Mouse (Mus musculus) heart, adult 18-20 months (tissue): ENCODE results near the gene Tcea3. TPM values are rescaled to one million over a fixed set of nuclear protein-coding genes. Genes with fewer than 3 reads are reported as not detected.

ENCODE experiments used
- DNase-seq, 2 experiments: peaks; one replicate each; pipeline ENCODE4 v3.0.0; 2021 to 2022; ENCODE audit warnings: mixed read lengths in 1 of 2
- long read RNA-seq, 2 experiments: library from polyadenylated mRNA; stranded (forward); transcript quantifications; one replicate each; pipeline ENCODE4 v2.0.0; 2021
- total RNA-seq, 2 experiments: library from RNA; stranded (reverse); gene quantifications; 2 replicates each; pipeline ENCODE4 v1.2.3; 2021

Tcea3 gene
- 100 to 1,000 TPM; 126 to 148 TPM for total RNA-seq
- long read RNA-seq, experiment 1, transcript Tcea3-201 (11 exons, 1,251 nt) = major isoform, 167 of 230 reads
- long read RNA-seq, experiment 1, partial matches to known transcripts = 15 of 230 reads
- long read RNA-seq, experiment 1, other reads (novel, unspliced or antisense) = 48 of 230 reads
- long read RNA-seq, experiment 2, transcript Tcea3-201 (11 exons, 1,251 nt) = major isoform, 73 of 112 reads
- long read RNA-seq, experiment 2, partial matches to known transcripts = 14 of 112 reads
- long read RNA-seq, experiment 2, other reads (novel, unspliced or antisense) = 25 of 112 reads

- DNase-seq = peak; percentile 67 to 81
Observed at GRCm38 (mm10) chr4:136247729-136248463, at the start of gene Tcea3. Gene Tcea3 (plus strand): TSS chr4:136247729.

- no peak for DNase-seq
Observed at GRCm38 (mm10) chr4:136198846-136199245, 48.7 kb upstream of the Tcea3 start.

- peak; percentile 53 to 61 for DNase-seq
Observed at GRCm38 (mm10) chr4:136199562-136200292, 47.8 kb upstream of the Tcea3 start.

- peak; percentile 58 to 89 for DNase-seq
Observed at GRCm38 (mm10) chr4:136202509-136202908, 45.0 kb upstream of the Tcea3 start.

- no peak for DNase-seq
Observed at GRCm38 (mm10) chr4:136204775-136205174, 42.8 kb upstream of the Tcea3 start.

- DNase-seq = peak; percentile 97 to 98
Observed at GRCm38 (mm10) chr4:136206033-136206893, 41.3 kb upstream of the Tcea3 start, which contains the start of gene Asap3. Gene Asap3 (plus strand): TSS chr4:136206365.

GRCm38 (mm10) chr4:136206943-136207342, 40.6 kb upstream of the Tcea3 start:
- DNase-seq = peak; percentile 55 to 63

GRCm38 (mm10) chr4:136210931-136211330, 36.6 kb upstream of the Tcea3 start:
- DNase-seq = no peak

- DNase-seq = peak in 1 of 2 experiments; percentile 37
Observed at GRCm38 (mm10) chr4:136213629-136214028, 33.9 kb upstream of the Tcea3 start.

- DNase-seq = no peak
Observed at GRCm38 (mm10) chr4:136214828-136215227, 32.7 kb upstream of the Tcea3 start.

- no peak for DNase-seq
Observed at GRCm38 (mm10) chr4:136215576-136215975, 32.0 kb upstream of the Tcea3 start.

GRCm38 (mm10) chr4:136217063-136217462, 30.5 kb upstream of the Tcea3 start:
- DNase-seq = no peak

GRCm38 (mm10) chr4:136218595-136219214, 28.8 kb upstream of the Tcea3 start:
- DNase-seq = peak; percentile 89 to 92

- peak; percentile 32 to 48 for DNase-seq
Observed at GRCm38 (mm10) chr4:136220133-136220775, 27.3 kb upstream of the Tcea3 start.

- DNase-seq = no peak
Observed at GRCm38 (mm10) chr4:136223549-136224239, 23.8 kb upstream of the Tcea3 start.

GRCm38 (mm10) chr4:136224240-136224559, 23.3 kb upstream of the Tcea3 start:
- no peak for DNase-seq

- DNase-seq = peak; percentile 33 to 61
Observed at GRCm38 (mm10) chr4:136224677-136225460, 22.7 kb upstream of the Tcea3 start.

- DNase-seq = peak; percentile 41 to 52
Observed at GRCm38 (mm10) chr4:136227408-136227807, 20.1 kb upstream of the Tcea3 start.

GRCm38 (mm10) chr4:136228640-136229039, 18.9 kb upstream of the Tcea3 start:
- peak; percentile 38 to 47 for DNase-seq
